16 mouse cellular contexts compared by ENCODE assay signal in the genomic region with DNA sequence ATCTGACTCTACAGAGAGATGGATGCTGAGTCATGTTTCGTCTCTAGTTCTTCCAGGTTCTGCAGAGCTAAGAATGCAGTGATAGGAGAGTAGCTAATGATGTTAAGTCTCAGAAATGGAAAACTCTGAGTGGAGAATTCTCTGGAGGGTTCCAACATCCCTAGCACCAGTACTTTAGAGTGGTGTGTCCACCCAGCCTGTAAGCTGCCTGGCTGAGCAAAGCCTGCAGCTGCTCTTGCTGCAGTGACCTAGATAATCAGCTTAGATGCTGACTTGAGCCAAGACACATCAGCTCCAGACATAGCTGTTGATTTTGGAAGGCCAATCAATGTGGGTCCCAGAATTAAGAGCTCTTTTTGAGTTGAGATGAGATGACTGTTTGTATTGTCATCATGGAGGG. TPM values are rescaled to one million over a fixed set of nuclear protein-coding genes. Genes with fewer than 3 reads are reported as not detected.
A peak's percentile ranks its signal among the peaks of the same experiment; 100 is the strongest.
DNase-seq lines count a peak whose midpoint lies in the region; ATAC-seq lines count a peak whose summit lies in the region.
"Had no signal": no experiment of that assay in that cellular context is flagged by ENCODE, and none has a peak within 500 bp of the region (broad histone marks: within the 10 kb centered on the region; RNA-seq: fewer than 3 reads in every experiment).

No protein-coding gene starts in this region.

- WGBS in heart, embryonic 12.5 days, result 67% methylated on average over 1 of the region's 1 CpGs

- H3K9me3 ChIP-seq in heart, embryonic 12.5 days (replicated peaks), result no peaks in the 10 kb centered on the region
- H3K9me3 ChIP-seq: hindbrain, embryonic 13.5 days; kidney, embryonic 15.5 days had no signal

- H3K27ac ChIP-seq in heart, embryonic 12.5 days (ENCODE audit: poor library complexity, severe bottlenecking), result no peak overlapping the region
- H3K27ac ChIP-seq: hindbrain, embryonic 13.5 days; kidney, embryonic 15.5 days; liver, embryonic 14.5 days had no signal

- H3K4me1 ChIP-seq in heart, embryonic 12.5 days (replicated peaks), result no peaks in the 10 kb centered on the region

- DNase-seq in heart, adult 11 months, result peak; percentile 98
- DNase-seq in left cerebral cortex, postnatal 14 days (ENCODE audit: low spot score in 2 of 2), result peak; percentile 6 to 22
- no peak for DNase-seq in left cerebral cortex, postnatal 36 days (ENCODE audit: low spot score in 2 of 2)
- peak; percentile 17 to 25 for DNase-seq in gastrocnemius, adult 8-10 months (ENCODE audit: low spot score in 2 of 2)
- peak; percentile 52 for DNase-seq in retina, embryonic 14.5 days (ENCODE audit: low spot score)
- DNase-seq in layer of hippocampus, postnatal 25 days (ENCODE audit: extremely low spot score in 1 of 2, low spot score in 1 of 2), result no peak
- no peak for DNase-seq in urinary bladder, postnatal 14 days (ENCODE audit: low spot score)
- DNase-seq: adrenal gland, adult 8-10 months; thymus, postnatal 14 days had no signal

- H3K27me3 ChIP-seq in heart, embryonic 12.5 days (replicated peaks), result no peaks in the 10 kb centered on the region
- H3K27me3 ChIP-seq: hindbrain, embryonic 13.5 days; kidney, embryonic 15.5 days; Patski had no signal

- no peaks in the 10 kb centered on the region for H3K36me3 ChIP-seq in heart, embryonic 12.5 days
- H3K36me3 ChIP-seq: hindbrain, embryonic 13.5 days; kidney, embryonic 15.5 days had no signal

- no peak overlapping the region for H3K9ac ChIP-seq in heart, embryonic 12.5 days
- H3K9ac ChIP-seq: hindbrain, embryonic 13.5 days; kidney, embryonic 15.5 days; liver, embryonic 14.5 days had no signal

- no peak overlapping the region for H3K4me2 ChIP-seq in heart, embryonic 12.5 days
- H3K4me2 ChIP-seq: hindbrain, embryonic 13.5 days; kidney, embryonic 15.5 days had no signal

- intact Hi-C loops in left cerebral cortex, postnatal 14 days (cut with DNase I), result no loop called here
- intact Hi-C loops in left cerebral cortex, postnatal 36 days (cut with DNase I), result no loop called here

- H3K4me3 ChIP-seq in heart, embryonic 12.5 days, result no peak overlapping the region
- H3K4me3 ChIP-seq: hindbrain, embryonic 13.5 days; kidney, embryonic 15.5 days; myocyte had no signal

- no peak for ATAC-seq in heart, embryonic 12.5 days (ENCODE audit: insufficient number of reproducible peaks, low FRiP score)
- ATAC-seq: Patski had no signal

RNA-seq across cellular contexts. Expression of a gene that starts 21.1 kb away (rescaled TPM):
- 0.18 and 0.22 TPM in 2 replicates for polyA plus RNA-seq in heart, embryonic 12.5 days (2016; fragmentation: Nextera tagmentation; extraction: Ambion mirVana)
- not detected for total RNA-seq in left cerebral cortex, postnatal 14 days (2021)
- total RNA-seq in left cerebral cortex, postnatal 36 days (2021), result not detected
- not detected for total RNA-seq in gastrocnemius, adult 8-10 months (2022)
- total RNA-seq in layer of hippocampus, postnatal 25 days (2021), result not detected
- total RNA-seq: common myeloid progenitor, adult 5-6 weeks had no signal

RNA-seq across cellular contexts. Expression of a gene that starts 30.4 kb away (rescaled TPM):
- polyA plus RNA-seq in heart, embryonic 12.5 days (2016; fragmentation: Nextera tagmentation; extraction: Ambion mirVana), result 21.3 and 22.7 TPM in 2 replicates
- total RNA-seq in left cerebral cortex, postnatal 14 days (2021), result 10 to 100 TPM; 15.8 to 16.3 TPM
- total RNA-seq in left cerebral cortex, postnatal 36 days (2021), result 10 to 100 TPM; 18.6 to 19.3 TPM
- total RNA-seq in gastrocnemius, adult 8-10 months (2022), result 10 to 100 TPM; 17.6 to 29.0 (median 22.7) TPM
- total RNA-seq in layer of hippocampus, postnatal 25 days (2021), result 10 to 100 TPM; 17.0 TPM

RNA-seq across cellular contexts. Expression of a gene that starts 44.4 kb away (rescaled TPM):
- polyA plus RNA-seq in heart, embryonic 12.5 days (2016; fragmentation: Nextera tagmentation; extraction: Ambion mirVana), result 34.1 and 35.8 TPM in 2 replicates
- 10 to 100 TPM; 15.3 to 17.3 TPM for total RNA-seq in left cerebral cortex, postnatal 14 days (2021)
- total RNA-seq in left cerebral cortex, postnatal 36 days (2021), result 10 to 100 TPM; 15.0 to 16.0 TPM
- total RNA-seq in gastrocnemius, adult 8-10 months (2022), result 10 to 100 TPM; 18.7 to 21.6 (median 20.0) TPM
- total RNA-seq in layer of hippocampus, postnatal 25 days (2021), result 10 to 100 TPM; 16.2 to 17.5 TPM

Comparison
In these comparisons a context has a peak if more than half of its experiments do, and no peak if none do; other contexts are left out.
1. DNase-seq: peak in heart, adult 11 months (single experiment), left cerebral cortex, postnatal 14 days (2 of 2), gastrocnemius, adult 8-10 months (2 of 2) and retina, embryonic 14.5 days (single experiment); none in left cerebral cortex, postnatal 36 days (0 of 2), layer of hippocampus, postnatal 25 days (0 of 2) and urinary bladder, postnatal 14 days (single experiment).